Mouse (Mus musculus) neural tube, embryonic 12.5 days (tissue): ENCODE data around the gene Pkig. TPM values are rescaled to one million over a fixed set of nuclear protein-coding genes. Genes with fewer than 3 reads are reported as not detected.
A peak's percentile ranks its signal among the peaks of the same experiment; 100 is the strongest.

ENCODE experiments used
- ATAC-seq: fragments of 200-750 bp; cut with Nextera tagmentation; 2 replicates; pipeline ENCODE4 v1.8.0; 2017; ENCODE audit warnings: low read depth, mild to moderate bottlenecking, moderate TSS enrichment, moderate library complexity; ENCODE audit not compliant: low FRiP score
- H3K27ac ChIP-seq: fragments of 300-500 bp; sonication (generic); 2 replicates; pipeline ENCODE4 v1.5.1; 2016
- H3K27me3 ChIP-seq: fragments of 300-500 bp; sonication (generic); replicated peaks from 2 replicates; pipeline ENCODE4 v1.6.1; 2016; ENCODE audit warnings: mild to moderate bottlenecking
- H3K36me3 ChIP-seq: fragments of 300-500 bp; sonication (generic); 2 replicates; pipeline ENCODE4 v1.6.1; 2016; ENCODE audit warnings: mild to moderate bottlenecking
- H3K4me1 ChIP-seq: fragments of 300-500 bp; sonication (generic); 2 replicates; pipeline ENCODE4 v1.6.1; 2016
- H3K4me2 ChIP-seq: fragments of 300-500 bp; sonication (generic); replicated peaks from 2 replicates; pipeline ENCODE4 v1.6.1; 2016; ENCODE audit warnings: mild to moderate bottlenecking
- H3K4me3 ChIP-seq: fragments of 300-500 bp; sonication (generic); 2 replicates; pipeline ENCODE4 v1.5.1; 2016
- H3K9ac ChIP-seq: fragments of 300-500 bp; sonication (generic); 2 replicates; pipeline ENCODE4 v1.6.1; 2016; ENCODE audit warnings: mild to moderate bottlenecking
- H3K9me3 ChIP-seq: fragments of 300-500 bp; sonication (generic); 2 replicates; pipeline ENCODE4 v1.6.1; 2016; ENCODE audit warnings: mild to moderate bottlenecking
- WGBS: fragments of 180-500 bp; shearing (Covaris S2); methylation state at CpG from one replicate; pipeline ENCODE4 v1.1.7; 2016; 5-methylcytosine and 5-hydroxymethylcytosine counted together
- polyA plus RNA-seq: library from polyadenylated mRNA; unstranded; fragments of >200 nt; fragmentation: Nextera tagmentation; extraction: Ambion mirVana; gene quantifications from 2 replicates; pipeline ENCODE4 v1.2.1, GENCODE M21; 2016

Pkig gene
- polyA plus RNA-seq, 1 experiment from 2014 or later, result 124 TPM

GRCm38 (mm10) chr2:163689771-163690170 lies 31.6 kb downstream of the Pkig start:
- H3K4me2 ChIP-seq, result no peak overlapping the region
- no peak overlapping the region for H3K27ac ChIP-seq
- peaks cover 27% of the 10 kb centered on the region for H3K4me1 ChIP-seq
- no peaks in the 10 kb centered on the region for H3K36me3 ChIP-seq
- no peak overlapping the region for H3K4me3 ChIP-seq
- H3K9me3 ChIP-seq, result no peaks in the 10 kb centered on the region
- H3K9ac ChIP-seq, result no peak overlapping the region
- ATAC-seq, result no peak
- 84% methylated on average over 3 of the region's 3 CpGs for WGBS
- no peaks in the 10 kb centered on the region for H3K27me3 ChIP-seq

- Histone ChIP-seq H3K9me3 (no peaks in the 10 kb centered on the region), H3K36me3 (no peaks in the 10 kb centered on the region), H3K4me2 (no peak overlapping the region; the same call in 1 of the 2 replicates), H3K9ac (no peak overlapping the region), H3K27me3 (no peaks in the 10 kb centered on the region), H3K27ac (no peak overlapping the region), H3K4me1 (peaks cover 23% of the 10 kb centered on the region), H3K4me3 (no peak overlapping the region)
- WGBS, result 60% methylated on average over 8 of the region's 8 CpGs
- ATAC-seq, result no peak
These were observed 32.5 kb downstream of the Pkig start for GRCm38 (mm10) chr2:163690409-163691304.

- no peak for ATAC-seq
- H3K4me2 ChIP-seq, result no peak overlapping the region
- no peaks in the 10 kb centered on the region for H3K27me3 ChIP-seq
- no peaks in the 10 kb centered on the region for H3K9me3 ChIP-seq
- WGBS, result 93% methylated on average over 6 of the region's 6 CpGs
- H3K27ac ChIP-seq, result no peak overlapping the region
- no peak overlapping the region for H3K9ac ChIP-seq
- no peaks in the 10 kb centered on the region for H3K36me3 ChIP-seq
- peaks cover 23% of the 10 kb centered on the region for H3K4me1 ChIP-seq
- no peak overlapping the region for H3K4me3 ChIP-seq
These were observed 33.8 kb downstream of the Pkig start for GRCm38 (mm10) chr2:163691846-163692605.

GRCm38 (mm10) chr2:163692873-163693612 lies 34.9 kb downstream of the Pkig start:
- Histone ChIP-seq H3K27ac (peak overlapping the region; percentile 42; the same call in 1 of the 2 replicates), H3K9me3 (no peaks in the 10 kb centered on the region), H3K36me3 (no peaks in the 10 kb centered on the region), H3K27me3 (no peaks in the 10 kb centered on the region), H3K9ac (no peak overlapping the region), H3K4me1 (peaks cover 27% of the 10 kb centered on the region), H3K4me3 (no peak overlapping the region), H3K4me2 (0 out of 2 replicates have a peak overlapping the region, but pooled peaks have one; percentile 14)
- WGBS, result 62% methylated on average over 3 of the region's 3 CpGs
- no peak for ATAC-seq

GRCm38 (mm10) chr2:163693716-163694314 lies 35.6 kb downstream of the Pkig start:
- Histone ChIP-seq H3K4me3 (no peak overlapping the region), H3K9me3 (no peaks in the 10 kb centered on the region), H3K27ac (peak overlapping the region; percentile 42; the same call in 1 of the 2 replicates), H3K4me2 (peak overlapping the region; percentile 14; the same call in 1 of the 2 replicates), H3K4me1 (peaks cover 28% of the 10 kb centered on the region), H3K9ac (no peak overlapping the region), H3K36me3 (no peaks in the 10 kb centered on the region), H3K27me3 (no peaks in the 10 kb centered on the region)
- ATAC-seq, result no peak
- 30% methylated on average over 9 of the region's 9 CpGs for WGBS

- ATAC-seq, result no peak
- no peak overlapping the region for H3K27ac ChIP-seq
- no peaks in the 10 kb centered on the region for H3K27me3 ChIP-seq
- H3K9ac ChIP-seq, result no peak overlapping the region
- H3K4me1 ChIP-seq, result peaks cover 20% of the 10 kb centered on the region
- no peak overlapping the region for H3K4me3 ChIP-seq
- 38% methylated on average over 2 of the region's 2 CpGs for WGBS
- no peak overlapping the region for H3K4me2 ChIP-seq
- H3K36me3 ChIP-seq, result no peaks in the 10 kb centered on the region
- H3K9me3 ChIP-seq, result no peaks in the 10 kb centered on the region
These were observed 38.6 kb downstream of the Pkig start for GRCm38 (mm10) chr2:163696763-163697162.

GRCm38 (mm10) chr2:163697764-163698480 lies 39.7 kb downstream of the Pkig start:
- no peak overlapping the region for H3K9ac ChIP-seq

GRCm38 (mm10) chr2:163699078-163699780 lies 41.0 kb downstream of the Pkig start:
- 0 out of 2 replicates have a peak, but pooled peaks cover 3% of the 10 kb centered on the region for H3K36me3 ChIP-seq
- 0 out of 2 replicates have a peak overlapping the region, but pooled peaks have one; percentile 5 for H3K9ac ChIP-seq
- peaks cover 6% of the 10 kb centered on the region; the same call in 1 of the 2 replicates for H3K4me1 ChIP-seq
- ATAC-seq, result no peak
- H3K27ac ChIP-seq, result no peak overlapping the region
- 77% methylated on average over 11 of the region's 11 CpGs for WGBS
- no peaks in the 10 kb centered on the region for H3K9me3 ChIP-seq
- no peaks in the 10 kb centered on the region for H3K27me3 ChIP-seq
- no peak overlapping the region for H3K4me3 ChIP-seq
- no peak overlapping the region for H3K4me2 ChIP-seq

More at GRCm38 (mm10) chr2:163697764-163698480, 39.7 kb downstream of the Pkig start:
- Histone ChIP-seq H3K27me3 (no peaks in the 10 kb centered on the region), H3K4me3 (no peak overlapping the region), H3K4me1 (peaks cover 18% of the 10 kb centered on the region), H3K27ac (no peak overlapping the region), H3K9me3 (no peaks in the 10 kb centered on the region), H3K4me2 (no peak overlapping the region), H3K36me3 (no peaks in the 10 kb centered on the region)
- ATAC-seq, result no peak
- WGBS, result 52% methylated on average over 14 of the region's 16 CpGs

GRCm38 (mm10) chr2:163702431-163702830 lies 44.2 kb downstream of the Pkig start:
- Histone ChIP-seq H3K9me3 (no peaks in the 10 kb centered on the region), H3K27ac (no peak overlapping the region), H3K36me3 (peaks cover 7% of the 10 kb centered on the region; the same call in 1 of the 2 replicates), H3K4me3 (no peak overlapping the region), H3K27me3 (no peaks in the 10 kb centered on the region), H3K4me1 (peaks cover 6% of the 10 kb centered on the region; the same call in 1 of the 2 replicates), H3K4me2 (no peak overlapping the region), H3K9ac (no peak overlapping the region)
- no peak for ATAC-seq
- 79% methylated on average over 7 of the region's 7 CpGs for WGBS

- H3K4me3 ChIP-seq, result no peak overlapping the region
- H3K4me1 ChIP-seq, result peaks cover 3% of the 10 kb centered on the region; the same call in 1 of the 2 replicates
- H3K9ac ChIP-seq, result no peak overlapping the region
- H3K27me3 ChIP-seq, result no peaks in the 10 kb centered on the region
- H3K36me3 ChIP-seq, result peaks cover 7% of the 10 kb centered on the region; the same call in 1 of the 2 replicates
- H3K9me3 ChIP-seq, result no peaks in the 10 kb centered on the region
- no peak for ATAC-seq
- H3K4me2 ChIP-seq, result no peak overlapping the region
- H3K27ac ChIP-seq, result no peak overlapping the region
- WGBS, result 75% methylated on average over 5 of the region's 5 CpGs
These were observed 44.7 kb downstream of the Pkig start for GRCm38 (mm10) chr2:163702921-163703320.
